ENCODE assay signal across 17 mouse cellular contexts in the genomic region with DNA sequence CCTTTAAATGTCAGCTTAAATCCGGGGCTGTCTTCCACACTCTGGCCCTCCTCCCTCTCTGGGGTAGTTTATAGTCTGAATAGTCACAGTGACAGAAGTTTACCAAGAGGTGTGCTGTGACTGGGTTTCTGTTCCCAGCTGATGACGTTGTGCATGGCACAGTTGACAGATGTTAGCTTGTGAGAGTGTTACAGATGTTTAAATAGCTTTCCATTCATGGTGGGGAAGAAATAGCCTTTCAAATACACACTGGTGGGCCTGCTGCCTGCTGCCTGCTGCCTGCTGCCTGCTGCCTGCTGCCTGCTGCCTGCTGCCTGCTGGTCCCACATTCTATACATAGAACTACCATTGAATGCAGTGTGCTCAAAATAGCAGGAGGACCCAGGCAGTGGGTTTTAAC.
DNase-seq lines count a peak whose midpoint lies in the region; ATAC-seq and TF ChIP-seq lines count a peak whose summit lies in the region.
"Had no signal": no experiment of that assay in that cellular context is flagged by ENCODE, and none has a peak within 500 bp of the region (broad histone marks: within the 10 kb centered on the region; RNA-seq: fewer than 3 reads in every experiment).

No protein-coding gene starts in this region.

- H3K27ac ChIP-seq in forebrain, embryonic 15.5 days (replicated peaks): no peak overlapping the region
- H3K27ac ChIP-seq in forebrain, embryonic 11.5 days (ENCODE audit: low read depth, low read length): no peak overlapping the region
- H3K27ac ChIP-seq in hindbrain, embryonic 11.5 days (ENCODE audit: low read depth, low read length): no peak overlapping the region
- no peak overlapping the region for H3K27ac ChIP-seq in hindbrain, embryonic 14.5 days
- no peak overlapping the region for H3K27ac ChIP-seq in limb, embryonic 13.5 days
- no peak overlapping the region for H3K27ac ChIP-seq in kidney, embryonic 15.5 days
- H3K27ac ChIP-seq in liver, postnatal 0 days (ENCODE audit: low read depth): no peak overlapping the region
- H3K27ac ChIP-seq: gastrocnemius, adult 2 months; hindbrain, embryonic 12.5 days; liver, embryonic 14.5 days; macrophage had no signal

- TF ChIP-seq EP300 in liver, postnatal 0 days (IDR thresholded peaks at IDR 0.05; ENCODE audit: low read depth): no peak

- H3K9me3 ChIP-seq in forebrain, embryonic 15.5 days: no peaks in the 10 kb centered on the region
- H3K9me3 ChIP-seq in forebrain, embryonic 11.5 days (ENCODE audit: control insufficient read depth, low read length): no peaks in the 10 kb centered on the region
- no peaks in the 10 kb centered on the region for H3K9me3 ChIP-seq in hindbrain, embryonic 11.5 days (ENCODE audit: control insufficient read depth, low read length)
- no peaks in the 10 kb centered on the region for H3K9me3 ChIP-seq in hindbrain, embryonic 14.5 days (ENCODE audit: control insufficient read depth, low read length)
- H3K9me3 ChIP-seq in limb, embryonic 13.5 days: no peaks in the 10 kb centered on the region
- H3K9me3 ChIP-seq in kidney, embryonic 15.5 days (replicated peaks): no peaks in the 10 kb centered on the region
- H3K9me3 ChIP-seq in liver, postnatal 0 days (ENCODE audit: low read length): no peaks in the 10 kb centered on the region

- H3K36me3 ChIP-seq in forebrain, embryonic 15.5 days: no peaks in the 10 kb centered on the region
- no peaks in the 10 kb centered on the region for H3K36me3 ChIP-seq in forebrain, embryonic 11.5 days (ENCODE audit: control insufficient read depth, insufficient read depth, low read length)
- H3K36me3 ChIP-seq in hindbrain, embryonic 11.5 days (ENCODE audit: control insufficient read depth, insufficient read depth, low read length): no peaks in the 10 kb centered on the region
- H3K36me3 ChIP-seq in hindbrain, embryonic 14.5 days (replicated peaks; ENCODE audit: control insufficient read depth, insufficient read depth): no peaks in the 10 kb centered on the region
- H3K36me3 ChIP-seq in limb, embryonic 13.5 days: no peaks in the 10 kb centered on the region
- no peaks in the 10 kb centered on the region for H3K36me3 ChIP-seq in kidney, embryonic 15.5 days
- H3K36me3 ChIP-seq in liver, postnatal 0 days (replicated peaks; ENCODE audit: insufficient read depth, low read length): no peaks in the 10 kb centered on the region
- H3K36me3 ChIP-seq: hindbrain, embryonic 12.5 days had no signal

- H3K9ac ChIP-seq in forebrain, embryonic 15.5 days (replicated peaks): no peak overlapping the region
- no peak overlapping the region for H3K9ac ChIP-seq in forebrain, embryonic 11.5 days (ENCODE audit: low read length)
- no peak overlapping the region for H3K9ac ChIP-seq in hindbrain, embryonic 11.5 days (ENCODE audit: low read depth, low read length)
- H3K9ac ChIP-seq in hindbrain, embryonic 14.5 days: no peak overlapping the region
- H3K9ac ChIP-seq in limb, embryonic 13.5 days: no peak overlapping the region
- H3K9ac ChIP-seq in kidney, embryonic 15.5 days: no peak overlapping the region
- no peak overlapping the region for H3K9ac ChIP-seq in liver, postnatal 0 days (replicated peaks)
- H3K9ac ChIP-seq: hindbrain, embryonic 12.5 days; liver, embryonic 14.5 days had no signal

- TF ChIP-seq CTCF in liver, postnatal 0 days (IDR thresholded peaks at IDR 0.05; ENCODE audit: low read depth): no peak

- 8% methylated on average over 2 of the region's 2 CpGs for WGBS in forebrain, embryonic 15.5 days
- 21% methylated on average over 2 of the region's 2 CpGs for WGBS in forebrain, embryonic 11.5 days
- 22% methylated on average over 2 of the region's 2 CpGs for WGBS in hindbrain, embryonic 11.5 days
- 16% methylated on average over 2 of the region's 2 CpGs for WGBS in hindbrain, embryonic 14.5 days
- 6% methylated on average over 2 of the region's 2 CpGs for WGBS in limb, embryonic 13.5 days
- 31% methylated on average over 2 of the region's 2 CpGs for WGBS in kidney, embryonic 15.5 days
- 32% methylated on average over 2 of the region's 2 CpGs for WGBS in liver, postnatal 0 days (ENCODE audit: insufficient replicate concordance)

- H3K4me3 ChIP-seq in forebrain, embryonic 15.5 days: no peak overlapping the region
- H3K4me3 ChIP-seq in forebrain, embryonic 11.5 days (ENCODE audit: low read depth, low read length): no peak overlapping the region
- H3K4me3 ChIP-seq in hindbrain, embryonic 11.5 days (ENCODE audit: low read depth, low read length): no peak overlapping the region
- no peak overlapping the region for H3K4me3 ChIP-seq in hindbrain, embryonic 14.5 days (replicated peaks; ENCODE audit: low read length)
- no peak overlapping the region for H3K4me3 ChIP-seq in limb, embryonic 13.5 days
- no peak overlapping the region for H3K4me3 ChIP-seq in kidney, embryonic 15.5 days (replicated peaks)
- H3K4me3 ChIP-seq in liver, postnatal 0 days (ENCODE audit: low read depth, low read length): no peak overlapping the region
- H3K4me3 ChIP-seq: gastrocnemius, adult 2 months; hindbrain, embryonic 12.5 days had no signal

- 0 out of 2 replicates have a peak, but pooled peaks have one; percentile 43 for ATAC-seq in forebrain, embryonic 15.5 days (replicated peaks)
- ATAC-seq in forebrain, embryonic 11.5 days (replicated peaks; ENCODE audit: low FRiP score): no peak
- ATAC-seq in hindbrain, embryonic 11.5 days (ENCODE audit: low FRiP score): peak; percentile 33; the same call in 1 of the 2 replicates
- no peak for ATAC-seq in hindbrain, embryonic 14.5 days (ENCODE audit: low FRiP score)
- ATAC-seq in limb, embryonic 13.5 days (ENCODE audit: low FRiP score, low read depth): peak; percentile 78
- no peak for ATAC-seq in kidney, embryonic 15.5 days (replicated peaks; ENCODE audit: low FRiP score)
- ATAC-seq in liver, postnatal 0 days: no peak

- H3K4me2 ChIP-seq in forebrain, embryonic 15.5 days (replicated peaks): no peak overlapping the region
- H3K4me2 ChIP-seq in forebrain, embryonic 11.5 days (ENCODE audit: low read depth, low read length, severe bottlenecking): no peak overlapping the region
- no peak overlapping the region for H3K4me2 ChIP-seq in hindbrain, embryonic 11.5 days (replicated peaks; ENCODE audit: low read depth, low read length)
- H3K4me2 ChIP-seq in hindbrain, embryonic 14.5 days (replicated peaks): no peak overlapping the region
- no peak overlapping the region for H3K4me2 ChIP-seq in limb, embryonic 13.5 days (replicated peaks)
- H3K4me2 ChIP-seq in kidney, embryonic 15.5 days: no peak overlapping the region
- H3K4me2 ChIP-seq in liver, postnatal 0 days (ENCODE audit: low read depth, low read length): no peak overlapping the region
- H3K4me2 ChIP-seq: hindbrain, embryonic 12.5 days had no signal

- H3K27me3 ChIP-seq in forebrain, embryonic 15.5 days: no peaks in the 10 kb centered on the region
- no peaks in the 10 kb centered on the region for H3K27me3 ChIP-seq in forebrain, embryonic 11.5 days (ENCODE audit: control insufficient read depth, insufficient read depth, low read length)
- no peaks in the 10 kb centered on the region for H3K27me3 ChIP-seq in hindbrain, embryonic 11.5 days (ENCODE audit: control insufficient read depth, insufficient read depth, low read length)
- no peaks in the 10 kb centered on the region for H3K27me3 ChIP-seq in hindbrain, embryonic 14.5 days (ENCODE audit: control insufficient read depth, insufficient read depth, low read length)
- H3K27me3 ChIP-seq in limb, embryonic 13.5 days: no peaks in the 10 kb centered on the region
- no peaks in the 10 kb centered on the region for H3K27me3 ChIP-seq in kidney, embryonic 15.5 days
- no peaks in the 10 kb centered on the region for H3K27me3 ChIP-seq in liver, postnatal 0 days (ENCODE audit: insufficient read depth, low read length)
- H3K27me3 ChIP-seq: hindbrain, embryonic 12.5 days had no signal

- H3K4me1 ChIP-seq in forebrain, embryonic 15.5 days: no peaks in the 10 kb centered on the region
- no peaks in the 10 kb centered on the region for H3K4me1 ChIP-seq in forebrain, embryonic 11.5 days (replicated peaks; ENCODE audit: control insufficient read depth, insufficient read depth, low read length)
- H3K4me1 ChIP-seq in hindbrain, embryonic 11.5 days (replicated peaks; ENCODE audit: control insufficient read depth, insufficient read depth, low read length): no peaks in the 10 kb centered on the region
- peaks cover 11% of the 10 kb centered on the region for H3K4me1 ChIP-seq in hindbrain, embryonic 14.5 days (replicated peaks; ENCODE audit: control insufficient read depth, insufficient read depth, low read length)
- H3K4me1 ChIP-seq in limb, embryonic 13.5 days: 0 out of 2 replicates have a peak, but pooled peaks cover 4% of the 10 kb centered on the region
- H3K4me1 ChIP-seq in kidney, embryonic 15.5 days: no peaks in the 10 kb centered on the region
- no peaks in the 10 kb centered on the region for H3K4me1 ChIP-seq in liver, postnatal 0 days (ENCODE audit: insufficient read depth)
- H3K4me1 ChIP-seq: hindbrain, embryonic 12.5 days had no signal

- no peak for DNase-seq in forebrain, embryonic 11.5 days (ENCODE audit: low spot score)
- DNase-seq in hindbrain, embryonic 11.5 days (ENCODE audit: low spot score): no peak
- DNase-seq in hindbrain, embryonic 14.5 days (ENCODE audit: low spot score): no peak
- peak; percentile 52 for DNase-seq in brain, adult 2 months (ENCODE audit: low read depth, low spot score)
- DNase-seq in liver, postnatal 0 days: no peak
- DNase-seq: adrenal gland, postnatal 10 days; B cell, adult 2 months; cerebellum, postnatal 25 days; gastrocnemius, adult 2 months; kidney, adult 18-20 months; thymus, postnatal 25 days had no signal

Comparison
In these comparisons a context has a peak if more than half of its experiments do, and no peak if none do; other contexts are left out.
1. ATAC-seq: peak in forebrain, embryonic 15.5 days (single experiment), hindbrain, embryonic 11.5 days (single experiment) and limb, embryonic 13.5 days (single experiment); none in forebrain, embryonic 11.5 days (single experiment), hindbrain, embryonic 14.5 days (single experiment), kidney, embryonic 15.5 days (single experiment) and liver, postnatal 0 days (single experiment).